Mouse (Mus musculus) G1E (cell line): ENCODE measurements around the gene Enpp1. TPM values are rescaled to one million over a fixed set of nuclear protein-coding genes. Genes with fewer than 3 reads are reported as not detected.

ENCODE experiments used
- ATAC-seq: 2 replicates; pipeline ENCODE4 v1.8.0; 2016; ENCODE audit warnings: mild to moderate bottlenecking; ENCODE audit not compliant: insufficient number of reproducible peaks, poor library complexity, low FRiP score, severe bottlenecking; ENCODE audit errors: extremely low read depth
- DNase-seq: peaks from one replicate; pipeline ENCODE4 v3.0.0; 2012; ENCODE audit warnings: low spot score
- H3K27me3 ChIP-seq: 2 replicates; pipeline ENCODE4 v1.6.1; 2012; ENCODE audit warnings: mild to moderate bottlenecking, low read length, inconsistent platforms; ENCODE audit not compliant: insufficient read depth
- H3K36me3 ChIP-seq: replicated peaks from 2 replicates; pipeline ENCODE3; 2012; ENCODE audit warnings: mild to moderate bottlenecking, inconsistent platforms
- H3K4me1 ChIP-seq: 2 replicates; pipeline ENCODE4 v1.6.1; 2012; ENCODE audit warnings: low read depth, low read length, inconsistent platforms, mixed read lengths; ENCODE audit not compliant: insufficient read depth
- H3K4me3 ChIP-seq: 2 replicates; pipeline ENCODE4 v1.5.1; 2012; ENCODE audit warnings: low read depth, mild to moderate bottlenecking, inconsistent platforms, low read length, moderate library complexity, mixed read lengths
- H3K9me3 ChIP-seq: replicated peaks from 2 replicates; pipeline ENCODE4 v1.6.1; 2012; ENCODE audit warnings: inconsistent platforms
- CTCF ChIP-seq: IDR thresholded peaks from 2 replicates; pipeline ENCODE4 v1.5.1; 2012; ENCODE audit warnings: low read depth, low read length, inconsistent platforms, mixed read lengths
- GATA1 ChIP-seq: IDR thresholded peaks from 2 replicates; pipeline ENCODE4 v1.6.1; 2012; ENCODE audit warnings: borderline replicate concordance, low read length, inconsistent platforms, mixed read lengths
- GATA2 ChIP-seq: IDR thresholded peaks from 2 replicates; pipeline ENCODE4 v1.6.1; 2012; ENCODE audit warnings: low read depth, low read length, inconsistent platforms, borderline replicate concordance
- POLR2AphosphoS5 ChIP-seq: IDR thresholded peaks from 2 replicates; pipeline ENCODE4 v1.6.1; 2012; ENCODE audit warnings: low read depth, low read length, inconsistent platforms; ENCODE audit not compliant: insufficient replicate concordance
- TAL1 ChIP-seq: conservative IDR thresholded peaks from 2 replicates; pipeline ENCODE4 v1.6.1; 2012; ENCODE audit warnings: low read depth, low read length, inconsistent platforms, mixed read lengths
- polyA plus RNA-seq: library from polyadenylated mRNA; stranded (reverse); fragments of >175 nt; gene quantifications from 2 replicates; pipeline ENCODE4 v1.2.3, GENCODE M21; 2012
- total RNA-seq, 2 experiments: library from RNA; stranded (forward) in 1 of 2; stranded (reverse) in 1 of 2; fragments of 200-1000 nt in 1 of 2; fragments of >200 nt in 1 of 2; fragmentation: Nextera tagmentation in 1 of 2; gene quantifications; 2 replicates each; pipeline ENCODE4 v1.2.3; 2014 to 2017

Enpp1 gene
- total and polyA plus RNA-seq, 3 experiments = 0.16 to 0.23 TPM; not detected in 1

DNA sequence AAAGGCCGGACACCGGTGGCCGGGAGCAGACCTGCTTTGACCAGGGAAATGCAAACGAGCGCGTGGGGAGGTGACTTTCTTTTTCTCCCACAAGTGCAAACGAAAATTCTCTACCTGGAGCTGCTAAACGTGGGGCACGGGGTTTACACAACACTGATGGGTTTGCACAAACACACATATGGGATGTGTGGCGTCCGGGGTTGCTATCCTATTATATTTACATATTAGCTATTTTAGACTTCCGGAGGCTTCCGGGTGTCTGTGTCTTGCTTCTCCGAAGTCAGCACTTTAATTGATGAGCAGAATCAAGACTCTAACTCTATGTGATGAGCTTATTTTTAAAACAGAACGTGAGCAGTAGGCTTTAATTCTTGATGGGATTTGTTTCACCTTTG, 405 bp upstream of the Enpp1 start:
- Histone ChIP-seq H3K4me1 (0 out of 2 replicates have a peak, but pooled peaks cover 3% of the 10 kb centered on the region), H3K9me3 (peaks cover 10% of the 10 kb centered on the region), H3K4me3 (no peak overlapping the region), H3K27me3 (0 out of 2 replicates have a peak, but pooled peaks cover 4% of the 10 kb centered on the region), H3K36me3 (no peaks in the 10 kb centered on the region)
- no peak for ATAC-seq
- DNase-seq = no peak
- TF ChIP-seq GATA2 = no peak
- TF ChIP-seq CTCF = no peak
- no peak for TF ChIP-seq TAL1
- TF ChIP-seq POLR2AphosphoS5 = no peak
- TF ChIP-seq GATA1 = no peak

GRCm38 (mm10) chr10:24711071-24711470, 888 bp downstream of the Enpp1 start:
- Histone ChIP-seq H3K4me3 (no peak overlapping the region), H3K4me1 (0 out of 2 replicates have a peak, but pooled peaks cover 3% of the 10 kb centered on the region), H3K36me3 (no peaks in the 10 kb centered on the region), H3K9me3 (peaks cover 10% of the 10 kb centered on the region), H3K27me3 (0 out of 2 replicates have a peak, but pooled peaks cover 4% of the 10 kb centered on the region)
- no peak for DNase-seq
- no peak for ATAC-seq
- TF ChIP-seq GATA1 = no peak
- no peak for TF ChIP-seq GATA2

DNA sequence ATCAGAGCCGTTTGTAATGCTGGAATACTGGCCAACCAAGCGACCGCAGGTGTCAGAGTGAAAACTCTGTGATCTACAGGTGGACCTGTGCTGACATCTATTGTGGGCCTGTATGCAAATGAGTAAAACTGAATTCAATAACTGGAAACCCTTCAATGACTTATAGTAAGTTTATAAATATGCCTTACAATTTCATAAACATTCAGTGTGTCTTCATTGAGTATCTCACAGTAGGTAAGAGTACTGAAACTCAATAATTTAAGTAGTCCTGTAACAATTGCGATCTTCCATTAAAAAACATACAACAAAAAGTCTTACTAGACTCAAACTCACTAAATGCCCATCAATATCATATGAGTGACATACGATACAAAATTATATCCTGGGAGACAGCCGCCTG, 1.6 kb downstream of the Enpp1 start:
- 0 out of 2 replicates have a peak, but pooled peaks cover 3% of the 10 kb centered on the region for H3K4me1 ChIP-seq
- H3K9me3 ChIP-seq = peaks cover 10% of the 10 kb centered on the region
- H3K36me3 ChIP-seq = no peaks in the 10 kb centered on the region
- no peak for TF ChIP-seq TAL1
- TF ChIP-seq GATA1 = no peak
- no peak for TF ChIP-seq CTCF
- TF ChIP-seq POLR2AphosphoS5 = no peak
- TF ChIP-seq GATA2 = no peak
- DNase-seq (no peak), ATAC-seq (no peak)
- no peak overlapping the region for H3K4me3 ChIP-seq
- H3K27me3 ChIP-seq = 0 out of 2 replicates have a peak, but pooled peaks cover 4% of the 10 kb centered on the region

DNA sequence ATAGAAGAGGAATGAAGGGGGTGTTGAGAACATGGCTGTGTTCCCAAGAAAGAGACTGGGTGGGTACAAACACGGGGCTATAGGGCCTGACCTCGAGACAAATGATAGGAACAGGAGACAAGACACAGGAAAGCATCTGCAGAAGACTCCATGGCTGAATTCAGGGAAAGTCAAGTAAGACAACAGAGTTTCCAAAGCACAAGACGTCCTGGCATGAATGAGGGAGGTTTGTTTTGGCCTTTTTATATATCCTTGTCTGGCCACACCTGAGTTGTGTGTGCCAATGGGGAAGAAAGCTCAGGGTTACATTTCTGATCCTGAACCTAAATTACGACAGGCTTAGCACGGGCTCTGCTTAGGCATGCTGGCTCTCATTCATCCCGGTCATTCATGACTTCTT, 4.2 kb downstream of the Enpp1 start:
- H3K4me1 ChIP-seq = peaks cover 7% of the 10 kb centered on the region; the same call in 1 of the 2 replicates
- ATAC-seq = no peak
- H3K27me3 ChIP-seq = peaks cover 4% of the 10 kb centered on the region; the same call in 1 of the 2 replicates
- H3K9me3 ChIP-seq = peaks cover 10% of the 10 kb centered on the region
- TF ChIP-seq TAL1 (no peak), GATA2 (no peak), GATA1 (no peak), POLR2AphosphoS5 (no peak), CTCF (no peak)
- no peak for DNase-seq
- H3K4me3 ChIP-seq = no peak overlapping the region
- H3K36me3 ChIP-seq = no peaks in the 10 kb centered on the region

GRCm38 (mm10) chr10:24706431-24707140, 5.4 kb downstream of the Enpp1 start:
- H3K9me3 ChIP-seq = peaks cover 3% of the 10 kb centered on the region
- H3K4me1 ChIP-seq = peaks cover 6% of the 10 kb centered on the region; the same call in 1 of the 2 replicates
- ATAC-seq (no peak), DNase-seq (no peak)
- TF ChIP-seq TAL1 (no peak), GATA1 (no peak), GATA2 (no peak), CTCF (no peak), POLR2AphosphoS5 (no peak)
- H3K36me3 ChIP-seq = no peaks in the 10 kb centered on the region
- no peak overlapping the region for H3K4me3 ChIP-seq
- H3K27me3 ChIP-seq = peaks cover 4% of the 10 kb centered on the region; the same call in 1 of the 2 replicates

DNA sequence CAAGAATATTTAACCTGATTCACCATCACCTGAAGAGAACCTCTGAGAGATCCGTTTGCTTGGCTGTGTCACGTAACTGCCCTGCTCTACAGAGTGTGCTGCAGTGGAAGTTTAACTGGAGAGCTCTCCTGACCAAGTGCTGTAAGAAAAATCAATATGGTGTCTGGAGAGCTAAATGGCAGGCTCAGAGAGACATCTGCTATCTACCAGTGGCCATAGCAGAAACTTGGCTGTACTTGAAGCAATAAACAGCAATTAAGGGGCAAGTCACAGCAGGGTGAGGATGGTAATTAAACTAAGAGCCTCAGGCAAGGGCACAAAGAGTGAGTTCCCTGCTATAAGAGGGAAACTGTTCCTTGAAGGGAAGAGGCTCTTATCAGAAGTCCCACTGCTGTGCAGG, 9.3 kb downstream of the Enpp1 start:
- Histone ChIP-seq H3K4me3 (no peak overlapping the region), H3K4me1 (peaks cover 9% of the 10 kb centered on the region; the same call in 1 of the 2 replicates), H3K9me3 (no peaks in the 10 kb centered on the region), H3K36me3 (no peaks in the 10 kb centered on the region), H3K27me3 (no peaks in the 10 kb centered on the region; the same call in 1 of the 2 replicates)
- TF ChIP-seq POLR2AphosphoS5 (no peak), TAL1 (no peak), GATA2 (no peak), CTCF (no peak), GATA1 (no peak)
- no peak for ATAC-seq
- no peak for DNase-seq
